Mouse (Mus musculus): ENCODE measurements around the gene Prkd1. TPM values are rescaled to one million over a fixed set of nuclear protein-coding genes. Genes with fewer than 3 reads are reported as not detected.

Gene Prkd1
- polyA plus RNA-seq, 1 experiment: not detected

DNA sequence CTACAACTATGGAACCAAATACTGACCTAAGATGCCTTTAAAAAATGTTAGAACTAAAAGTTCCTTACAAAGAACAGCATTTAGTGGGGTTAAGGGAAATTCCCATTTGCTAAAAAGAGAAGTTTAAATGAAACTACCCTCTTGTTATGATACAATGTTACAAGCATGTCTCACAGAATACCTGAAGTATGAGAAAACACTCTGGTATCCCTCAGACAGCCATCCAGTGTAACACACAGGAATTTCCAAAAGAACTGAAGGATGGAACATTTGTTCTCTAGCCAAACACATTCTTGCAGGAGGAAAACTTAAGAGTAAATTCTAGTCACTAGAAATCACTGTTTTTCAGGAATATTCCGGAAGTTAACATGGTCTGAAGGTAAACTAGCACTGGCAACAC lies 33.0 kb downstream of the Prkd1 start:
- no peak for TF ChIP-seq CTCF (IDR thresholded peaks at IDR 0.05; ENCODE audit: insufficient read depth, low read depth, low read length)
- TF ChIP-seq POLR2A (IDR thresholded peaks at IDR 0.05; ENCODE audit: insufficient read depth, low read depth, low read length): no peak
- no peak overlapping the region for H3K4me3 ChIP-seq (ENCODE audit: insufficient read depth, low read depth, low read length)
- peaks cover 3% of the 10 kb centered on the region; the same call in 1 of the 2 replicates for H3K4me1 ChIP-seq (ENCODE audit: control insufficient read depth, insufficient read depth, low read length)
- H3K27ac ChIP-seq (ENCODE audit: insufficient read depth, low read depth, low read length): no peak overlapping the region
- 95% methylated on average over 1 of the region's 1 CpGs for WGBS

DNA sequence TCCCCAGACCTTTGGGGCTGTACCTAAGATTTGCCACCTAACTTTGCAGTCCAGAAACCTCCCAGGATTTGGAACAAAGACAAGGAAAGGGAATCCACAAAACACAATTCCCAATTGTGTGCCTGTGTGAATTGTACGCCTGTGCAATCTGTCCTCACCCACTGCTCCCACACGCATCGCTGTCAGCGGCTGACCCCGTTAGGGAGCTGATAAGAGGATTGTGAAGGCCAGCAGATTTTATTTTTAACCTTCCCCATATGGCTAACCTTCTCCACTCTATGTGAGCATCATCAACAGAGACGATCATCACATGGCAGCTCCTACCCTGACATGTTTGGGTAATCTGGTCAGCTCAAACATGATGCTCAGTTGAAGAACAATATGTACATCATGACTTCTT lies 34.6 kb downstream of the Prkd1 start:
- peaks cover 3% of the 10 kb centered on the region; the same call in 1 of the 2 replicates for H3K4me1 ChIP-seq (ENCODE audit: control insufficient read depth, insufficient read depth, low read length)
- WGBS: 65% methylated on average over 6 of the region's 6 CpGs
- H3K27ac ChIP-seq (ENCODE audit: insufficient read depth, low read depth, low read length): no peak overlapping the region
- TF ChIP-seq POLR2A (IDR thresholded peaks at IDR 0.05; ENCODE audit: insufficient read depth, low read depth, low read length) (no peak), CTCF (IDR thresholded peaks at IDR 0.05; ENCODE audit: insufficient read depth, low read depth, low read length) (no peak)
- no peak overlapping the region for H3K4me3 ChIP-seq (ENCODE audit: insufficient read depth, low read depth, low read length)

DNA sequence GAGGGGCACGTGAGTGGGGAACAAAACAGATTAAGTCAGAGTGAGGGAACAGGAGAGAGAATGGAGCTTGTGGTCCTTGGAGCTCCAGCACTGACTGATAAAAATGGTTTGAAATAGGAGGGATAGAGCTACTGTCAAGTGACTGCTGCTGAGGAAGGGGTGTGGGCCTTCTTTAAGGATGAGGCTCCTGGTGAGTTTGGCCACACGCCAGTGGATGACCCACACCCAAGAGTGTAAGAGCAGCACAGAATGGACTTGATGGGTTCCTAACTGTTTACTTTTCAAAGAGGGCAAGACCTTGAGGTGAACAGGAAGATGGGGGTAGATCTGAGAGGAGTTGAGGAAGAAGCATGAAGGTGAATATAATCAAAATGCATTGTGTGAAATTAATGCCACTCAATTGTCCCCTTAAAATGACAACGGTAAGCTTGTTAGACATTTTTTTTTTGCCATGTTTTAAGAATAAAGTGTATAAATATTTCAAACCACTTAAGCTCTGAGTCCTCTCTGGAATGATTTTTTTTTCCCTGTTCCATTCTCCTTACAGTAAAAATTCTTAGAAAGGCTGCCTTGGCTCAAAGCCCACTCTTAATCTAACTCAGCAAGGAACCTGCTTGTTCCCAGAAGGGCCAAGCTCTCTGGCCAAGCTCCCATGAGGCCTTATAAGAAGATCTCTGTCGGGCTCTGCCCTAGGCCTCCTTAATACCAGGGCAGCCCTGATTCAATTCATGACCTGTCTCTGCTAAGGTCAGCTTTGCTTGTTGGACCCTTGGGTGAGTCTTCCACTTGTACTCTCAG lies 42.0 kb downstream of the Prkd1 start:
- 64% methylated on average over 4 of the region's 4 CpGs for WGBS
- TF ChIP-seq POLR2A (IDR thresholded peaks at IDR 0.05; ENCODE audit: insufficient read depth, low read depth, low read length): no peak
- Histone ChIP-seq H3K27ac (ENCODE audit: insufficient read depth, low read depth, low read length) (no peak overlapping the region), H3K4me1 (ENCODE audit: control insufficient read depth, insufficient read depth, low read length) (no peaks in the 10 kb centered on the region), H3K4me3 (ENCODE audit: insufficient read depth, low read depth, low read length) (no peak overlapping the region)

DNA sequence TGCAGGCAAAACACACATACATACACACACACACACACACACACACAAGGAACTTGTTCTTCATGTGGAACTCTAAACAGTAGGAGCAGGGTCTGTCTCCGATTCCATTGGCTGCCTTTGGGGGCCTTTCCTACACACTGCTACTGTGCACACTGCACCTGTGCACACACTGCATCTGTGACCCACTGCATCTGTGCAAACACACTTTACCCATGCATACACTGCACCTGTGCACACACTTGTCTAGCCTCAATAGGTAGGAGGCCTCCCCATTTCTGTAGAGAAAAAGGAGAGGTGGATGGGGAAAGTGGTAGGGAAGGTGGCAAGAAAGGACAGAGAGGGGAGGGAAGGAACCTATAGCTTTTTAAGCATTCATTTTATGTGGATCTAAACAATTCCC lies 49.5 kb downstream of the Prkd1 start:
- no peak overlapping the region for H3K4me3 ChIP-seq (ENCODE audit: insufficient read depth, low read depth, low read length)
- H3K4me1 ChIP-seq (ENCODE audit: control insufficient read depth, insufficient read depth, low read length): no peaks in the 10 kb centered on the region
- 83% methylated on average over 1 of the region's 1 CpGs for WGBS
- H3K27ac ChIP-seq (ENCODE audit: insufficient read depth, low read depth, low read length): no peak overlapping the region
- TF ChIP-seq CTCF (IDR thresholded peaks at IDR 0.05; ENCODE audit: insufficient read depth, low read depth, low read length): no peak
- TF ChIP-seq POLR2A (IDR thresholded peaks at IDR 0.05; ENCODE audit: insufficient read depth, low read depth, low read length): no peak

DNA sequence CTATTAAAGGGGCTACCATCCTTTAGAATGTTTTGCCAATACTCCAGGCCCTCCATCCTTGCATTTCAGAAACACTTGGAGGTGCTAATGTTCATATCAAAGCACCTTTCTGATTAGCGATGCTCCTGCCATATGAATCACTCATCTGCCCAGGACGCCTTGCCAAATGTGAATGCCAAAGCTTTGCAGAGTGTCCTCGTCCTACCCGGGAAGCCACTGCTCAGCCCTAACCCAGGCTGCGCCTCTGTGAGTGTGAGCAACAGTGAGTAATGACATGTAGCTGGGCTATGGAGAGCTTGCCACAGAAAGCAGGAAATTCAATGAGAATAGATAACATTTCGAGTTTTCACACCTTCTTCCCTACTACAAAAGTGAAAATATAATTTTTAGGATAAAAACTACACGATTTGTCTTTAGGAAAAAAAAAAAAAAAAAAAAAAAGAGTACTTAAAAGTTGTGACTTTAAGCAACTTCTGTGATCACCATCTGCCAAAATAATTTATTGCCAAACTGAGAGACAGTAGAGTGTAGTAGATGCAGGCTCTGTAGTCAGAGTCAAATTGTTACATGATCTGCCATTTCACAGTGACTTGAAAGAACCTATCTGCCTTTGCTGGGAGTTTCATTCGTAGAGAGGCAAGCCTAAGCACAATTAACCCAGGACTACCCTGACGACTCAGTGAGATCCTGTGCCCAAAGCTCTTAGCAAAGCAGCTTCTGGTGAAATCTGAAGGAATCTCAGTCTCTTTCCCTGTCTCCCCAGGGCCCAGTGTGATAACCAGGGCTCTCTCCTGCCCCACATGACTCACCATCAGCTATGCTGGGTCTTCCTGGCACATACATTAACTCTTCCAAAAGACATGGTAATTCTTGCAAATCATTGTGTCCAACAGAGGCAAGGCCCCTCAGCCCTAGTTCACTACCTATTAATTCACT lies 50.6 kb downstream of the Prkd1 start:
- no peak overlapping the region for H3K27ac ChIP-seq (ENCODE audit: insufficient read depth, low read depth, low read length)
- WGBS: 81% methylated on average over 9 of the region's 9 CpGs
- no peaks in the 10 kb centered on the region for H3K4me1 ChIP-seq (ENCODE audit: control insufficient read depth, insufficient read depth, low read length)
- H3K4me3 ChIP-seq (ENCODE audit: insufficient read depth, low read depth, low read length): no peak overlapping the region
- TF ChIP-seq POLR2A (IDR thresholded peaks at IDR 0.05; ENCODE audit: insufficient read depth, low read depth, low read length) (no peak), CTCF (IDR thresholded peaks at IDR 0.05; ENCODE audit: insufficient read depth, low read depth, low read length) (no peak)

DNA sequence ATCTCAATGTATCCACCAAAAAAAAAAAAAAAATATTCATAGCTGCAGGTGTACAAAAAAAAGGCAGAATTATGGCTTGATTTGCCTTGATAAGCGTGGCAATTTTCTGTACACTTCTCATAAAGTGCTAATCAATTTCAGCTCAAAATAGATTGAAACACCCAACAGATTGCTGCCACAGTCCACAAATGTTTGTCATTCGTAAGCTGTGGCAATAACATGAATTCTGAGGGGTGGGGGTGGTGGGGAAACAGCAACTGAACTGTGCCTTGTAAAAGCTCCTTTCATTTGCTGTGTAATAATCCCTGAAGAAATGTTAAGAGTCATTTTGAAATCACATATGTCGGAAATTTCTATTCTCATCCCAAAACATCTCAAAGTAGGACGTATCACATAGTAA lies 51.4 kb downstream of the Prkd1 start:
- TF ChIP-seq CTCF (IDR thresholded peaks at IDR 0.05; ENCODE audit: insufficient read depth, low read depth, low read length): no peak
- WGBS: 96% methylated on average over 4 of the region's 4 CpGs
- no peaks in the 10 kb centered on the region for H3K4me1 ChIP-seq (ENCODE audit: control insufficient read depth, insufficient read depth, low read length)
- H3K4me3 ChIP-seq (ENCODE audit: insufficient read depth, low read depth, low read length): no peak overlapping the region
- no peak overlapping the region for H3K27ac ChIP-seq (ENCODE audit: insufficient read depth, low read depth, low read length)

DNA sequence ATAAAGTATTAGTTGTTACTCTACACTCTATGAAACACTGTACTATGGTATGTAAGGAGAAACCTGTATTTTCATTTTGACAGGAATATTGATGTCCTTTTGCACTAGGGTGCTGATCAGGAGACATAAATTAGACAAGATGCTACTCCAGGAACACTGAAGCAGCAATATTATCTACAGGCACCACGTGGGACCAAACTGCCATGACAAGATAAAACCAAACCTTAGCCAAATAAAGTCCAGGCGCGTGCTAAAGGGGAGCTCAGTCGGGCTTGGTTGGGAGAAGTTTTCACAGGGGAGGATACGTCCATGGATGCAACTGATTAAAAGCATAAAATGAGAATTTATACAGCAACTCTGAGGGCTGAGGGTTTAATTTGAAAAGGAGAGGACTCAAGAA lies 53.1 kb downstream of the Prkd1 start:
- no peak overlapping the region for H3K4me3 ChIP-seq (ENCODE audit: insufficient read depth, low read depth, low read length)
- TF ChIP-seq CTCF (IDR thresholded peaks at IDR 0.05; ENCODE audit: insufficient read depth, low read depth, low read length): no peak
- no peak for TF ChIP-seq POLR2A (IDR thresholded peaks at IDR 0.05; ENCODE audit: insufficient read depth, low read depth, low read length)
- H3K4me1 ChIP-seq (ENCODE audit: control insufficient read depth, insufficient read depth, low read length): no peaks in the 10 kb centered on the region
- no peak overlapping the region for H3K27ac ChIP-seq (ENCODE audit: insufficient read depth, low read depth, low read length)
- WGBS: 89% methylated on average over 5 of the region's 5 CpGs

DNA sequence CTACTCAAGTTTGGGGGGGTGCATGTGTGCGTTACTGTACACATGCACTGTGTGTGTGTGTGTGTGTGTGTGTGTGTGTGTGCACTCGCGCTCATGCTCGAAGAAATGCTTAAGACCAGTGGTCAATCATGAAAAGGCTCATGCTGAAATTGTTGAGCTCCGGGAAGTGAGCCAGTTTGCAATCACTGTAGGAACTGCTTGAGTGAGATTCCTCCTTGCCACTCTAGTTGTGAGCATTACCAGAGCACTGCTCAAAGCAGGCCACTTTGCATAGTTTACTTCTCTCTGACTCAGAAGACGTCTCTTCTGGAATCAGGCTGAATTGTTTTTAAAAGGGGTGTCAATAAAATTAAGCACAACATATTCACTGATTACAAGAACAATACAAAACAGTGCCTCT lies 54.4 kb downstream of the Prkd1 start:
- Histone ChIP-seq H3K4me1 (ENCODE audit: control insufficient read depth, insufficient read depth, low read length) (no peaks in the 10 kb centered on the region), H3K4me3 (ENCODE audit: insufficient read depth, low read depth, low read length) (no peak overlapping the region), H3K27ac (ENCODE audit: insufficient read depth, low read depth, low read length) (no peak overlapping the region)
- WGBS: 47% methylated on average over 6 of the region's 6 CpGs
- TF ChIP-seq POLR2A (IDR thresholded peaks at IDR 0.05; ENCODE audit: insufficient read depth, low read depth, low read length) (no peak), CTCF (IDR thresholded peaks at IDR 0.05; ENCODE audit: insufficient read depth, low read depth, low read length) (no peak)

DNA sequence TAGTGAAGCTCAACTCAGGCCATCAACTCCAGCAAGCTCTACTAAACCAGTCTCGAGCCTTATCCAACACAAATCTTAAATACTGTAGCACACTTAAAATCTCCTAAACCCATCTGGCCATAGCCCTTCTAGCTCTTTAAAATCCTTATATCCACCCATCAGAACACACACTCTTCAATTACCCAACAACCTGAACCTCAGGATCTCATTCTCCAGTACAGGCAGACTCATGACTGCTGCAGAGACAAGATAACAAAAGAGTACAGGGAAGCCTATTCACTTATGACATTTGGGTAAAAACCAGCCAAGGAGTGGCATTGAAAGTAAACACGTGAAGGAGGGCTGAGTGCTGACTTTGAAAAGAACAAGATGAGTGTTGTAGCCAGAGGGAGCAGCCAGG lies 55.4 kb downstream of the Prkd1 start:
- TF ChIP-seq CTCF (IDR thresholded peaks at IDR 0.05; ENCODE audit: insufficient read depth, low read depth, low read length): no peak
- TF ChIP-seq POLR2A (IDR thresholded peaks at IDR 0.05; ENCODE audit: insufficient read depth, low read depth, low read length): no peak
- no peak overlapping the region for H3K27ac ChIP-seq (ENCODE audit: insufficient read depth, low read depth, low read length)
- no peaks in the 10 kb centered on the region for H3K4me1 ChIP-seq (ENCODE audit: control insufficient read depth, insufficient read depth, low read length)
- H3K4me3 ChIP-seq (ENCODE audit: insufficient read depth, low read depth, low read length): no peak overlapping the region
- WGBS: 84% methylated on average over 2 of the region's 2 CpGs

All from olfactory bulb, adult 2 months (tissue).